Mouse (Mus musculus) forebrain, embryonic 15.5 days (tissue): ENCODE data around the gene Arih2. TPM values are rescaled to one million over a fixed set of nuclear protein-coding genes. Genes with fewer than 3 reads are reported as not detected.
"Not testable (repeated sequence)": the region's sequence is repeated elsewhere in the genome, so short reads cannot be mapped to it uniquely, and the experiment has no call there.

Source experiments
- ATAC-seq: fragments of 200-750 bp; cut with Nextera tagmentation; replicated peaks from 2 replicates; pipeline ENCODE4 v1.8.0; 2017; ENCODE audit warnings: mild to moderate bottlenecking, moderate TSS enrichment, moderate library complexity
- H3K27ac ChIP-seq: fragments of 300-500 bp; sonication (generic); replicated peaks from 2 replicates; pipeline ENCODE4 v1.5.1; 2015; ENCODE audit warnings: mild to moderate bottlenecking, inconsistent platforms
- H3K27me3 ChIP-seq: fragments of 300-500 bp; sonication (generic); 2 replicates; pipeline ENCODE4 v1.6.1; 2015; ENCODE audit warnings: inconsistent platforms
- H3K36me3 ChIP-seq: fragments of 300-500 bp; sonication (generic); 2 replicates; pipeline ENCODE4 v1.6.1; 2015; ENCODE audit warnings: mild to moderate bottlenecking, inconsistent platforms
- H3K4me1 ChIP-seq: fragments of 300-500 bp; sonication (generic); 2 replicates; pipeline ENCODE4 v1.6.1; 2015; ENCODE audit warnings: inconsistent platforms
- H3K4me2 ChIP-seq: fragments of 300-500 bp; sonication (generic); replicated peaks from 2 replicates; pipeline ENCODE4 v1.6.1; 2015; ENCODE audit warnings: mild to moderate bottlenecking, inconsistent platforms
- H3K4me3 ChIP-seq: fragments of 300-500 bp; sonication (generic); 2 replicates; pipeline ENCODE4 v1.5.1; 2015; ENCODE audit warnings: mild to moderate bottlenecking, inconsistent platforms
- H3K9ac ChIP-seq: fragments of 300-500 bp; sonication (generic); replicated peaks from 2 replicates; pipeline ENCODE4 v1.6.1; 2015; ENCODE audit warnings: mild to moderate bottlenecking, inconsistent platforms
- H3K9me3 ChIP-seq: fragments of 300-500 bp; sonication (generic); 2 replicates; pipeline ENCODE4 v1.6.1; 2016; ENCODE audit warnings: inconsistent platforms
- WGBS: fragments of 180-500 bp; shearing (Covaris S2); methylation state at CpG from one replicate; pipeline ENCODE4 v1.1.7; 2015; ENCODE audit warnings: mixed read lengths; 5-methylcytosine and 5-hydroxymethylcytosine counted together
- polyA plus RNA-seq: library from polyadenylated mRNA; unstranded; fragments of >200 nt; fragmentation: Nextera tagmentation; extraction: Ambion mirVana; gene quantifications from 2 replicates; pipeline ENCODE4 v1.2.1, GENCODE M21; 2015

Arih2 gene
- polyA plus RNA-seq, 1 experiment from 2014 or later, result 60.8 TPM

DNA sequence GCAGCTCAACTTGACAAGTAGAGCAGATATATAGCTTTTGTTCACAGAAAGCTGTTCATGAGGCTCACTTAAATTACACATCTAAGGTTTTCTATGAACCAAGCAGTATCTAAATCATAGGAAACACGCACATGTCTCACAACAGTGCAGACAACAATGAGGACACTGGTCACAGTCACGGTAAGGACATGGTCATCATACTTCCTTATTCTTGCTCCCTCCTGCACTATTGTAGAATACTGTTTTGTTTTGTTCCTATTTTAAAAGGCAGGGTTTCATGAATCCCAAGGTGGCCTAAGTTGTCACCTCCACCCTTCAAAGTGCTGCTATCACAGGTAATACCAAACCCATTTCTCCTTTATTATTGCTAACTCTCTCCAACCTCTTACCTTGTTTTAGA lies 9.4 kb downstream of the Arih2 start:
- Histone ChIP-seq H3K4me2 (no peak overlapping the region), H3K27me3 (no peaks in the 10 kb centered on the region), H3K4me3 (no peak overlapping the region), H3K27ac (no peak overlapping the region), H3K9me3 (no peaks in the 10 kb centered on the region), H3K9ac (no peak overlapping the region), H3K4me1 (no peaks in the 10 kb centered on the region), H3K36me3 (peaks cover 18% of the 10 kb centered on the region; the same call in 1 of the 2 replicates)
- no peak for ATAC-seq
- WGBS, result 93% methylated on average over 2 of the region's 2 CpGs

DNA sequence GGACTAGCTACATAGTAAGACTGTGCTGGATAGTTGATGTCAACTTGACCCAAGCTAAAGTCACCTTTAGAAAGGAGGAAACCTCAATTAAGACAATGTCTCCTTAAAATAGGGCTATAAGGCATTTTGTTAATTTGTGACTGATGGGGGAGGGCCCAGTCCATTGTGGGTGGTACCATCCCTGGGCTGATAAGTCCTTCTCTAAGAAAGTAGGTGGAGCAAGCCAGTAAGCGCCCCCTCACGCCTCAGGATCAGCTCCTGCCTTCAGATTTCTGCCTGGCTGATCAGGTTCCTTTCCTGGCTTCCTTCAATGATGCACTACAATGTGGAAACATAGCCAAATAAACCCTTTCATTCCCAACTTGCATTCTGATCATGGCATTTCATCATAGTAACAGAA lies 13.8 kb downstream of the Arih2 start:
- H3K9me3 ChIP-seq, result no peaks in the 10 kb centered on the region
- WGBS, result 83% methylated on average over 2 of the region's 2 CpGs
- H3K27ac ChIP-seq, result no peak overlapping the region
- peaks cover 9% of the 10 kb centered on the region; the same call in 1 of the 2 replicates for H3K36me3 ChIP-seq
- no peak for ATAC-seq
- H3K4me2 ChIP-seq, result no peak overlapping the region
- no peaks in the 10 kb centered on the region for H3K27me3 ChIP-seq
- no peak overlapping the region for H3K9ac ChIP-seq
- no peaks in the 10 kb centered on the region for H3K4me1 ChIP-seq
- no peak overlapping the region for H3K4me3 ChIP-seq

DNA sequence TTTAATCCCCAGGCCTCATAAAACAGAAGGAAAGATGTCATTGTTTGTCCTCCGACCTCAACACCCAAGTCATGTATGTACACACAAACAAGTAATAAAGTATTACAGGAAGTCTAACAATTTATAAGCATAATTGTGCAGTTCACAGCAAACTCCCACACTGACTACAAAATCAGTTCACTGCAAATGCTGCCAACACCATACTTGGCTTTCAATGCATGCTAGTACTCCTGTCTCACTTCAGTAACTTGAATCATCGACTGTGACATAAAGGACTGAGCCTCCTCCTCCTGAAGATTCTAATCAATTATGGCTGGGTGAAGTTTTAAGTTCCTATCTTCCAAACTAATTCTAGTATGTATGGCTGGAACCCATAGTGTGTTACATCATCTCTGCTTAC lies 15.3 kb downstream of the Arih2 start:
- Histone ChIP-seq H3K4me2 (no peak overlapping the region), H3K27ac (no peak overlapping the region), H3K36me3 (peaks cover 3% of the 10 kb centered on the region), H3K4me3 (no peak overlapping the region), H3K9me3 (no peaks in the 10 kb centered on the region), H3K9ac (no peak overlapping the region), H3K27me3 (no peaks in the 10 kb centered on the region), H3K4me1 (no peaks in the 10 kb centered on the region)
- 70% methylated on average over 2 of the region's 2 CpGs for WGBS
- ATAC-seq, result no peak

DNA sequence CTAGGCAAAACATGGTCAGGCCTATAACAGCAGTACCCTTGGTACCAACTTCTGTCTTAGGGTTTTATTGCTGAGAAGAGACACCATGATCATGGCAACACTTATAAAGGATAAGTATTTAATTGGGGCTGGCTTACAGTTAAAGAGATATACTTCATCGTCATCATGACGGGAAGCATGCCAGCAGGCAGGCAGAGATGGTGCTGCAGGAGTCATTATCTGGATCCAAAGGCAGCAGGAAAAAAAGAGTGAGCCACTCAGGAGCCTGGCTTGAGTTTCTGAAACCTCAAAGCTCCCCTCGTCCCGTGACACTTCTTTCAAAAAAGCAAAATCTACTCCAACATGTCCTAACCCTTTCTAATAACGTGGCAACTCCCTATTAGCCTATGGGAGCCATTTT lies 16.8 kb downstream of the Arih2 start:
- H3K4me2 ChIP-seq, result no peak overlapping the region
- 80% methylated on average over 5 of the region's 5 CpGs for WGBS

DNA sequence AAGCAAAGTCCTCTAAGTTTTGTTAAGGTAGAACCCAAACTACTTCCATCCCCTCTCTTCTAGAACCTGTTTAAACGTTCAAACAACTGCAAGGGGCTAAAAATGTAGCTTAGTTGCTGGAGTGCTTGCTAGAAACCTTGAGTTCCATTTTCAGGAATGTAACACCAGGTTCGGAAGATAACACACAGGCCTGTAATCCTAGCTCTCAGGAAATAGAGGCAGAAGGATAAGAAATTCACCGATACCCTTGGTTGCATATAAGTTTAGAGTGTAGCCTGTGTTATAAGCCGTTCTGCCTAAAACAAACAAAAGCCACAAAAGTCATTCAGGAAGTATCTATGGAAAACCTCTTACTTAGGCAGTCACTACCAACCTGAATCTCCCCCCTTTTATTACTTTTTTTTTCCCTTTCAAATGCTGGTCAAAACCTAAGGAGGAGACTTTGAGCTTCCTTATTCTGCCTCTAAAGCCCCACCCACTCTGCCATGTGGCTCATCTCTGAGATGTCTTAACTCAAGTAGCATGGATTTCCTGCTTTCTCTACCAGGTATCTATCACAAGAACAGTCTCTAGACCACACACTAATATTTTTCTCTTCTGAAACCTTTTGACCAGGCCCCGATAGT lies 17.4 kb downstream of the Arih2 start:
- Histone ChIP-seq H3K9ac (no peak overlapping the region), H3K36me3 (peaks cover 3% of the 10 kb centered on the region), H3K27me3 (no peaks in the 10 kb centered on the region), H3K4me2 (no peak overlapping the region), H3K4me1 (no peaks in the 10 kb centered on the region), H3K27ac (no peak overlapping the region), H3K9me3 (no peaks in the 10 kb centered on the region), H3K4me3 (no peak overlapping the region)
- no peak for ATAC-seq
- 93% methylated on average over 5 of the region's 5 CpGs for WGBS

More for the DNA sequence above, 16.8 kb downstream of the Arih2 start:
- no peaks in the 10 kb centered on the region for H3K9me3 ChIP-seq
- H3K36me3 ChIP-seq, result peaks cover 3% of the 10 kb centered on the region
- no peaks in the 10 kb centered on the region for H3K4me1 ChIP-seq
- no peak for ATAC-seq
- H3K27ac ChIP-seq, result no peak overlapping the region
- no peaks in the 10 kb centered on the region for H3K27me3 ChIP-seq
- H3K4me3 ChIP-seq, result no peak overlapping the region
- no peak overlapping the region for H3K9ac ChIP-seq

DNA sequence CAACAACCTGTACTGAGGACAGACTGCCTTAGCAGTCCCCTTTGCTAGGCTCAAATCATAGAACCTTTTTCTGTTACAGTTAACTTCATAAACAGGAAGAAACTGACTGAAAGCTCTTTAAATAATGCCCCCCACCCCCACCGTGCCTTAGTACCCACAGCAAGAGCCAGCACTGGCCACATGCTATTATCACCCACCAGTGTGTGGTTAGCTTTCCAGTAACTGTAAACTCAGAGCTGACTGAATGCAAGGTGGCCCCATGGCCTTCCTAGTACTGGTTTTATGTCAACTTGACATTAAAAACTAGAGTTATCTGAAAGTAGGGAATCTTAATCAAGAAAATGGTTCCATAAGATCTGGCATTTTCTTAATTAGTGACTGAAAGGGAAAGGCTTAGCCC lies 18.5 kb downstream of the Arih2 start:
- H3K4me3 ChIP-seq, result no peak overlapping the region
- H3K9me3 ChIP-seq, result no peaks in the 10 kb centered on the region
- no peaks in the 10 kb centered on the region for H3K27me3 ChIP-seq
- peaks cover 3% of the 10 kb centered on the region for H3K36me3 ChIP-seq
- WGBS, result 87% methylated on average over 1 of the region's 1 CpGs
- H3K9ac ChIP-seq, result no peak overlapping the region
- no peak for ATAC-seq
- no peak overlapping the region for H3K27ac ChIP-seq
- H3K4me2 ChIP-seq, result no peak overlapping the region
- H3K4me1 ChIP-seq, result no peaks in the 10 kb centered on the region

DNA sequence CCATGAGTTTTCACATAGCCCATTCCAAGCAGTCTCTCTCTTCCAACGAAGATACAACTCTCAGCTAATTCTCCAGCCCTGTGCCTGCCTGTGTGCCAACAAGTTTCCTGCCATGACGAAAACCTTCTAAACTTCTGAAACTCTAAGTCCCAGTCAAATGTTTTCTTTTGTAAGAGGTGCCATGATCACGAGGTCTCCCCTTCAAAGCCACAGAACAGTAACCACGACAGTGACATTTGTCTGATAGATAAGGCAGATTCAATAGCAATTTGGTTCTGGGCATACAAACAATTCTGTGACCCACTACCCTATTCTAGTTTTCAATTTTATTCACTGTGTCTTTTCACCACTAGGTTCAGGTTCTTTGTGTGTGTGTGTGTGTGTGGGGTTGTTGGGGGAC lies 21.0 kb downstream of the Arih2 start:
- Histone ChIP-seq H3K4me1 (no peaks in the 10 kb centered on the region), H3K27ac (no peak overlapping the region), H3K4me2 (no peak overlapping the region), H3K9ac (no peak overlapping the region), H3K4me3 (no peak overlapping the region), H3K9me3 (no peaks in the 10 kb centered on the region), H3K27me3 (no peaks in the 10 kb centered on the region), H3K36me3 (peaks cover 3% of the 10 kb centered on the region)
- ATAC-seq, result no peak
- WGBS, result 88% methylated on average over 4 of the region's 4 CpGs

DNA sequence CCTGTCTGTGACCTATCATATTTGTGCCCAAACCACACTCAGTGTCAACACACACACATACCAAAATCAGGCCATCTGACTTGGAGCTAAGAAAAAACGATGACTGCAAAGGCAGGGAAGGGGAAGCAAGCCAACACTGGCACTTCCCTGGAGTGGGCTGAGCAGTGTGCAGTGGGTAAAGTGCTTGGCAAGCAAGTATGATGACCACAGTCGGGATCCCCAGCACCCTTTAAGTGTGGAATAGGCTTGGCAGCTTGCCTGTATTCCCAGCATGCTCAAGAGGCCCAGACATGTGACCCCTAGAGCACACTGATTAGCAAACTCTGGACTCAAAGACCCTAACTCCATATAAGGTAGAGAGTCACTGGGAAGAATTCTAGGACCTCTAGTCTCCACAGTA lies 22.7 kb downstream of the Arih2 start:
- Histone ChIP-seq H3K36me3 (peaks cover 3% of the 10 kb centered on the region; the same call in 1 of the 2 replicates), H3K9ac (no peak overlapping the region), H3K27ac (no peak overlapping the region), H3K4me1 (no peaks in the 10 kb centered on the region), H3K9me3 (no peaks in the 10 kb centered on the region), H3K27me3 (no peaks in the 10 kb centered on the region), H3K4me2 (no peak overlapping the region), H3K4me3 (no peak overlapping the region)
- 64% methylated on average over 2 of the region's 2 CpGs for WGBS
- ATAC-seq, result no peak

DNA sequence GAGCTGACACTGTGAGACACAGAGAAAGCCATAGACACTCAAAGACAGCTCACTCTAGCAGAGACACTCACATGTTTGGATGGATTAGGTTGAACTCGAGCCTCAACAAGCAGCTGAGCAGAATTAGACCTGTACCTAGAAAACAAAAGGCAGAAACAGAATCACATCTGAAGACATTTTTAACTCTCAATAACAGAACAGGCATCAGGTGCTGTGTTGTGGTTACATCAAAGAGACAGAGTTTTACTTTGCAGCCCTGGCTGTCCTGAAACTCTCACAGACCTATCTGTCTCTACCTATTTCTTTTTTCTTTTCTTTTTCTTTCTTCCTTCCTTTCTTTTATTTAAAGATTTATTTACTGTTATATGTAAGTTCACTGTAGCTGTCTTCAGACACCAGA lies 31.9 kb downstream of the Arih2 start:
- ATAC-seq, result no peak
- peaks cover 52% of the 10 kb centered on the region for H3K36me3 ChIP-seq
- WGBS, result 84% methylated on average over 1 of the region's 1 CpGs

DNA sequence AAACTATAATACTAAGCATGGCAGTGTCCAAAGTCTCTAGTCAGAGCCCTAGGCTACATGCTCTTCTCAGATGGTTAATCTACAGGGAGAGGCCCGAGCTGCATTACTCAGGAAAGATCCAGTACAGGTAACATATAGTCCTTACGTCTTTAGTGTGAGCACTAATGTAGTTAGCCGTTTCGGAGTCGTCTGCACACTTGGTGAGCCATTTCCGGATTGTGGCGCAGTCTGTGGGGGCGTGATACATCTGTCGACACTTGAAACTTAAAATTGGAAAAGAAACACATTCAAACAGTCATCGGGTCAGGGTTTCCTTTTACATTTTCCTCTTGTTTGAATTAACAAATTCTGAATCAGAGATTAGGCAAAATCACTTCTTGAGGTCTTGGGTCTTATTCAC lies 37.7 kb downstream of the Arih2 start:
- no peak overlapping the region for H3K27ac ChIP-seq
- H3K4me3 ChIP-seq, result no peak overlapping the region
- H3K36me3 ChIP-seq, result peaks cover 93% of the 10 kb centered on the region
- H3K4me1 ChIP-seq, result no peaks in the 10 kb centered on the region
- H3K9ac ChIP-seq, result no peak overlapping the region
- H3K4me2 ChIP-seq, result no peak overlapping the region
- ATAC-seq, result no peak
- no peaks in the 10 kb centered on the region for H3K27me3 ChIP-seq
- no peaks in the 10 kb centered on the region for H3K9me3 ChIP-seq
- WGBS, result 96% methylated on average over 10 of the region's 10 CpGs

More for the DNA sequence above, 31.9 kb downstream of the Arih2 start:
- Histone ChIP-seq H3K4me2 (no peak overlapping the region), H3K9me3 (no peaks in the 10 kb centered on the region), H3K27me3 (no peaks in the 10 kb centered on the region), H3K27ac (no peak overlapping the region), H3K9ac (no peak overlapping the region), H3K4me3 (no peak overlapping the region), H3K4me1 (no peaks in the 10 kb centered on the region)

DNA sequence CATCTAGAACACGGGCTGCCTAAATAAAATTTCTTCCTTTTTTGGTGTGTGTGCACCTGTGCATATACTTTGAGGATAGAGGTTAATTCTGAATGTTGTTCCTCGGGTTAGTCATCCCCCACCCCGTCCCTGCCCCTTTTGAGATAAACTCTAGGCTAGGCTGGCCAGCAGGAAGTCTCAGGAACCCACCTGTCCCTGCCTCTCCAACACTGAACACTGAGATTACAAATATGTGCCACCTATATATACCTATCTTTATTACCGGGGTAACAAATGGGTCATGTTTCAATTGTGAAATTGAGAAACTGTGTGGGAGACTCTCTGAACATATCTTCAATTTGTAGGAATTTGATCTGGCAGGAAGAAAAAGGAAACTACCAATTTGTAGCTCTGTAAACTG lies 40.3 kb downstream of the Arih2 start:
- H3K4me2 ChIP-seq, result no peak overlapping the region
- H3K4me3 ChIP-seq, result no peak overlapping the region
- 92% methylated on average over 4 of the region's 4 CpGs for WGBS
- H3K27ac ChIP-seq, result no peak overlapping the region
- peaks cover 96% of the 10 kb centered on the region for H3K36me3 ChIP-seq
- H3K27me3 ChIP-seq, result no peaks in the 10 kb centered on the region
- H3K4me1 ChIP-seq, result no peaks in the 10 kb centered on the region
- no peak for ATAC-seq
- no peaks in the 10 kb centered on the region for H3K9me3 ChIP-seq
- no peak overlapping the region for H3K9ac ChIP-seq

DNA sequence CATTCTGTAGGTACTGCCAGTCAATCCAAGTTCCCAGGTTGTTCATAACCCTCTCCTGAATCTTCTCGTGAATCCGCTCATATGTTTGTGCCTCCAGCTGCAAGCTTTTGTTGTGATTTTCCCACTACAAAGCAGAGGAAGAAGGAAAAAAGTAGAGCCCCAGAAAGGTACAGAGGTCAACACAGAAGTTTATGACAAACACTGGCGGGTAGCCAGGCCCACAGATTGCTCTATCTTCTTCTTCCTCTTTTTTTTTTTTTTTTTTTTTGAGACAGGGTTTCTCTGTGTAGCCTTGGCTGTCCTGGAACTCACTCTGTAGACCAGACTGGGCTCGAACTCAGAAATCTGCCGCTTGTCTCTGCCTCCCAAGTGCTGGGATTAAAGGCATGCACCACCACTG lies 41.3 kb downstream of the Arih2 start:
- 95% methylated on average over 5 of the region's 5 CpGs for WGBS
- H3K4me1 ChIP-seq, H3K4me2 ChIP-seq, H3K27ac ChIP-seq, H3K4me3 ChIP-seq, H3K9me3 ChIP-seq, H3K27me3 ChIP-seq, ATAC-seq, H3K9ac ChIP-seq: not testable (repeated sequence)
- H3K36me3 ChIP-seq, result peaks cover 96% of the 10 kb centered on the region

DNA sequence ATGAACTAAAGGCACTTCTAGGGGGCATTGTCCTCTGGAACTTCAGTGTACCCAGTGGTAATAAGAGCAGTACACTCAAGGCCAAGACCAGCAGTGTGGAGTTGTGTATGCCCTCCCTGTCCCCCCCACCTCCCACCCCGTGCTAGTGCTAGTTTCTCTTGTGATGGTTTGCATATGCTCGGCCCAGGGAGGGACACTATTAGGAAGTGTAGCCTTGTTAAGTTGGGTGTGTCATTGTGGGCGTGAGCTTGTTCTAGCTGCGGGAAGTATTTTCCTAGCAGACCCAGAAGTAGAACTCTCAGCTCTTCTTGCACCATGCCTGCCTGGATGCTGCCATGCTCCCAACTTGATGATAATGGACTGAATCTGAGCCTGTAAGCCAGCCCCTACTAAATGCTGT lies 47.2 kb downstream of the Arih2 start:
- no peak for ATAC-seq
- 84% methylated on average over 4 of the region's 4 CpGs for WGBS
- no peaks in the 10 kb centered on the region for H3K9me3 ChIP-seq
- no peaks in the 10 kb centered on the region for H3K27me3 ChIP-seq
- H3K4me2 ChIP-seq, result no peak overlapping the region
- H3K4me3 ChIP-seq, result no peak overlapping the region
- H3K4me1 ChIP-seq, result peaks cover 5% of the 10 kb centered on the region
- H3K9ac ChIP-seq, result no peak overlapping the region
- peaks cover 38% of the 10 kb centered on the region for H3K36me3 ChIP-seq
- no peak overlapping the region for H3K27ac ChIP-seq
